Mouse (Mus musculus): ENCODE measurements at regions not wholly inside any gene's neighbourhood (a gene's known extent, or its start where the extent isn't known, plus 50 kb on each side); places are given as distances from the start of the nearest gene placed in this dataset.
"Not testable (repeated sequence)": the region's sequence is repeated elsewhere in the genome, so short reads cannot be mapped to it uniquely, and the experiment has no call there.

DNA sequence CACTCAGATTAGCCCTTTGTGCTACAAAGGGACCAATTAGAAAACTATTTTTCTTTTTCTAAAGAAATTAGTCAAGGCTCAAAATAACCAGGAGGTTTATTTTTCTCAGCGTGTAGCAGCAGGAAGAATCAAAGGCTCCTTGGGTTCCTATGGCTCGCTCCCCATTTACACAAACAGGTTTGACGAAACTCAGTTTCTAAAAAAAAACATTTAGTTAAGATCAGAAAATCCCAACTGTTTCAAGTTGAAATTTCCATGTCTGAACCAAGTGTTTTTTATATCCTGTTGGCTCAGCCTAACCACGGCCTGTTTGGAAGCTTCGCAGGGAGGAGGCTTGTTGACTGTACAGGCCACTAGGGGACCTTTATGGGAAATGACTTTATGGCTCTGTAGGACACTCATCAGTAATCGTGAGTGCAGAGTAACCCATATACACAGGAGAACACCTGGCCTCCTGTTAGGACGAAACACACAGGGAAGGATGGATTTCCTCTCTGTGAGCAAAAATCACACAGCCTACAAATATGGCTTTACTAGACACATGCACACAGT, 215.6 kb upstream of the Sesn3 start:
- H3K9ac ChIP-seq (replicated peaks; ENCODE audit: low read depth) = no peak overlapping the region
- no peak for TF ChIP-seq EP300 (IDR thresholded peaks at IDR 0.05)
- TF ChIP-seq CTCF (IDR thresholded peaks at IDR 0.05) = peak; percentile 25
- ATAC-seq (no peak), DNase-seq (ENCODE audit: low spot score) (peak; percentile 23)
- H3K4me1 ChIP-seq (ENCODE audit: insufficient read depth, low read depth, low read length) = no peaks in the 10 kb centered on the region
- H3K36me3 ChIP-seq (ENCODE audit: insufficient read depth, low read length) = no peaks in the 10 kb centered on the region
- H3K27ac ChIP-seq (ENCODE audit: low read length) = no peak overlapping the region
- no peaks in the 10 kb centered on the region for H3K27me3 ChIP-seq (replicated peaks; ENCODE audit: insufficient read depth, low read length)
- no peak overlapping the region for H3K4me3 ChIP-seq (ENCODE audit: low read depth, low read length)
- no peaks in the 10 kb centered on the region for H3K9me3 ChIP-seq (ENCODE audit: low read length)
- no peak overlapping the region for H3K4me2 ChIP-seq (replicated peaks; ENCODE audit: low read depth, low read length)
- 58% methylated on average over 7 of the region's 7 CpGs for WGBS

DNA sequence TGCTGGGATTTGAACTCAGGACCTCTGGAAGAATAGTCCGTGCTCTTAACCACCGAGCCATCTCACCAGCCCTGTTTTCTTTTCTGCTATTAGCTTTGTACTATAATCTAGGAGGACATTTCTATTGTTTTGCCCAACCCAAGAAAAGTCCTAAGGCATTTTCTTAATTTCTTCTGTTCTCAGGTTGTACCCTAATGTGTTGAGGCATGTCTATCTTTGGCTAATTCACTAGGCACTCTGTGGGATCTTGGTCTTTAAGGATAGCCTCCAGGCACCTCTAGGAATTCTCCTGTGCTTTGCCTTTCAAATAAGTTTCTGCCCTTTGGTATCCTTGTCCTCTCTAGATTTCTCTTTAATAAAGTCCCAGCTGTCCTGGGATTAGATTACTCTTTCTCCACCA, 214.6 kb upstream of the Sesn3 start:
- WGBS = 100% methylated on average over 2 of the region's 2 CpGs
- DNase-seq (ENCODE audit: low spot score) (no peak), ATAC-seq (no peak)
- no peak overlapping the region for H3K9ac ChIP-seq (replicated peaks; ENCODE audit: low read depth)
- H3K36me3 ChIP-seq (ENCODE audit: insufficient read depth, low read length) = no peaks in the 10 kb centered on the region
- H3K27me3 ChIP-seq (replicated peaks; ENCODE audit: insufficient read depth, low read length) = no peaks in the 10 kb centered on the region
- no peak for TF ChIP-seq CTCF (IDR thresholded peaks at IDR 0.05)
- no peak for TF ChIP-seq EP300 (IDR thresholded peaks at IDR 0.05)
- H3K4me1 ChIP-seq (ENCODE audit: insufficient read depth, low read depth, low read length) = no peaks in the 10 kb centered on the region
- no peak overlapping the region for H3K4me3 ChIP-seq (ENCODE audit: low read depth, low read length)
- no peak overlapping the region for H3K27ac ChIP-seq (ENCODE audit: low read length)
- H3K9me3 ChIP-seq (ENCODE audit: low read length) = no peaks in the 10 kb centered on the region
- H3K4me2 ChIP-seq (replicated peaks; ENCODE audit: low read depth, low read length) = no peak overlapping the region

DNA sequence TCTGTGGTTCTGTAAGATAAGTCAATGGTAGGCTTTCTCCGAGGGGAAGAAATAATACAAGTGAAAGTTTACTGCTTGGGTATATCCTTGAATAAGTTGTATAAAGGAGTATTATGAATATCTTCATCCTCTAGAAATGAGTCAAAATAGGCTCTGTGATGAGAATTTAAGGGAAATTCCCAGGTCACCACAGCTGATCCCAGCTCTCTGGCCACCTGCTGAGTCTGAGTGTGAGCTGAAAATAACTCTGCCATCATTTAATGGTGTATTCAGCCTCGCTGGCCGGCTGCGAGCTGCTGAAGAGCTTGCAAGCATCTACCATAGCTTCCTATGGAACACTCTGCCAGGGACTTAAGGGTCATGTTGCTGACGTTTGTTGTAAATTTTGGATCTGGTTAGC, 213.5 kb upstream of the Sesn3 start:
- no peaks in the 10 kb centered on the region for H3K9me3 ChIP-seq (ENCODE audit: low read length)
- no peaks in the 10 kb centered on the region for H3K36me3 ChIP-seq (ENCODE audit: insufficient read depth, low read length)
- no peak overlapping the region for H3K4me2 ChIP-seq (replicated peaks; ENCODE audit: low read depth, low read length)
- DNase-seq (ENCODE audit: low spot score) (no peak), ATAC-seq (no peak)
- no peak overlapping the region for H3K27ac ChIP-seq (ENCODE audit: low read length)
- H3K4me1 ChIP-seq (ENCODE audit: insufficient read depth, low read depth, low read length) = no peaks in the 10 kb centered on the region
- no peaks in the 10 kb centered on the region for H3K27me3 ChIP-seq (replicated peaks; ENCODE audit: insufficient read depth, low read length)
- H3K9ac ChIP-seq (replicated peaks; ENCODE audit: low read depth) = no peak overlapping the region
- 77% methylated on average over 5 of the region's 5 CpGs for WGBS
- H3K4me3 ChIP-seq (ENCODE audit: low read depth, low read length) = no peak overlapping the region
- TF ChIP-seq EP300 (IDR thresholded peaks at IDR 0.05) (no peak), CTCF (IDR thresholded peaks at IDR 0.05) (no peak)

DNA sequence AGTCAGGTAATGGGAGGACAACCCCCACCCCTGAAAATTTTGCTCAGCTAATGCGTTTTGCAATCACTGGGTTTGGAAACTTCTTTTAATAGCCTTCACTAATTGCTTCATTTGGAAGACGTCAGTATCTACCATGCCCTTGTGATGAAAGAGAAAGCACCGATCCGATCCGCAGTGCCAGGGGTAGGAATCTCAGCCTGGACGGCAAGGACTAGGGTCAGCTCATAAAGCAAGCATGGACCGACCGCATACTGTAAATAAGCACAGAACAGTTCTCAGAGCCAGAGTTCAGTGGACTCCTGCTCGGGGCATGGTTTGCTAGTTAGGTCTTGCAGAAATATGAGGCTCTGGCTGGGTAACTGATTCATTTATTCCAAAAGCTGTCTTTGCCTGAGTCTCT, 213.0 kb upstream of the Sesn3 start:
- Histone ChIP-seq H3K4me2 (replicated peaks; ENCODE audit: low read depth, low read length) (no peak overlapping the region), H3K4me3 (ENCODE audit: low read depth, low read length) (no peak overlapping the region), H3K9ac (replicated peaks; ENCODE audit: low read depth) (no peak overlapping the region), H3K27me3 (replicated peaks; ENCODE audit: insufficient read depth, low read length) (no peaks in the 10 kb centered on the region), H3K4me1 (ENCODE audit: insufficient read depth, low read depth, low read length) (no peaks in the 10 kb centered on the region), H3K9me3 (ENCODE audit: low read length) (no peaks in the 10 kb centered on the region), H3K27ac (ENCODE audit: low read length) (no peak overlapping the region), H3K36me3 (ENCODE audit: insufficient read depth, low read length) (no peaks in the 10 kb centered on the region)
- ATAC-seq (no peak), DNase-seq (ENCODE audit: low spot score) (no peak)
- TF ChIP-seq CTCF (IDR thresholded peaks at IDR 0.05) (no peak), EP300 (IDR thresholded peaks at IDR 0.05) (no peak)
- 70% methylated on average over 9 of the region's 9 CpGs for WGBS

DNA sequence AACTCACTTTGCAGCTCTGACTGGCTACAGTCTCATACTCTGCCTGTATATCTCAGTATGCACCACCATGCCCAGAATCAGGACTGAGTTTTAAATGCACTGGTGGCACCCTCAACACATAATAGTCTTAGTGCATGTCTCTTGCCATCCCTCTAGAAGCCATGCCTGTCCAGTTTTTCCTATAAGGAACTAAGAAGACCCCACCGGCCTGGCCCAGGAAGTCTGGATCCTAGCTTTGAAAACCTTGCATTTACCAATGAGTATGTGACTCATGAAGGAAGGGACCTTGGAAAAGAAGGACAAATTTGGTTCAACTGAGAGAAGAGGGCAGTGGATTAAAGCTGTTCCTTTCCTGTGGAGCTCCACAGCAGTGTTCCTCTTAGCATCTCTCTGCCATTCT, 212.2 kb upstream of the Sesn3 start:
- TF ChIP-seq CTCF (IDR thresholded peaks at IDR 0.05) (no peak), EP300 (IDR thresholded peaks at IDR 0.05) (no peak)
- no peaks in the 10 kb centered on the region for H3K27me3 ChIP-seq (replicated peaks; ENCODE audit: insufficient read depth, low read length)
- no peaks in the 10 kb centered on the region for H3K36me3 ChIP-seq (ENCODE audit: insufficient read depth, low read length)
- H3K9me3 ChIP-seq (ENCODE audit: low read length) = no peaks in the 10 kb centered on the region
- H3K4me3 ChIP-seq (ENCODE audit: low read depth, low read length) = no peak overlapping the region
- WGBS = 96% methylated on average over 1 of the region's 1 CpGs
- DNase-seq (ENCODE audit: low spot score) (no peak), ATAC-seq (no peak)
- no peaks in the 10 kb centered on the region for H3K4me1 ChIP-seq (ENCODE audit: insufficient read depth, low read depth, low read length)
- H3K4me2 ChIP-seq (replicated peaks; ENCODE audit: low read depth, low read length) = no peak overlapping the region
- no peak overlapping the region for H3K27ac ChIP-seq (ENCODE audit: low read length)
- no peak overlapping the region for H3K9ac ChIP-seq (replicated peaks; ENCODE audit: low read depth)

DNA sequence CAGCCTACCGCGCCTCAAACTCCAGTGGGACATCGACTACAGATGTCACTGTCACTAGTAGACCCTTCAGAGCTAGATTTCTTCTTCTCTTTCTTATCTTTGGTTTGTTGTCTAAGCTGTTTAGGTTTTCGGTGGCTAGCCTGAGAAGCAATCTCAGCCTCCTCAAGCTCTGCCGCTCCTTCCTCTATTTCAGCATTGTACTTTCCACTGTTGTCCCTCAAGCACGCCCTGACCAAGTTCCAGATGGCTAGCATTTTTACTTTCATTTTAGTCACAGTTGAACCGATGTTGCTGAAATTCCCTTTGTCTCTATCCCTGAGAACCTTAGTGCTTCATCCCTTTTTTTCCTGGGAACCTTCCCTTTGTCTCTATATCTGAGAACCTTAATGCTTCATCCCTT, 208.1 kb upstream of the Sesn3 start:
- H3K36me3 ChIP-seq (ENCODE audit: insufficient read depth, low read length); H3K4me3 ChIP-seq (ENCODE audit: low read depth, low read length); ATAC-seq; H3K27ac ChIP-seq (ENCODE audit: low read length); H3K4me2 ChIP-seq (replicated peaks; ENCODE audit: low read depth, low read length); H3K27me3 ChIP-seq (replicated peaks; ENCODE audit: insufficient read depth, low read length); H3K9ac ChIP-seq (replicated peaks; ENCODE audit: low read depth); H3K9me3 ChIP-seq (ENCODE audit: low read length); DNase-seq (ENCODE audit: low spot score); H3K4me1 ChIP-seq (ENCODE audit: insufficient read depth, low read depth, low read length): not testable (repeated sequence)
- WGBS = 93% methylated on average over 7 of the region's 7 CpGs

DNA sequence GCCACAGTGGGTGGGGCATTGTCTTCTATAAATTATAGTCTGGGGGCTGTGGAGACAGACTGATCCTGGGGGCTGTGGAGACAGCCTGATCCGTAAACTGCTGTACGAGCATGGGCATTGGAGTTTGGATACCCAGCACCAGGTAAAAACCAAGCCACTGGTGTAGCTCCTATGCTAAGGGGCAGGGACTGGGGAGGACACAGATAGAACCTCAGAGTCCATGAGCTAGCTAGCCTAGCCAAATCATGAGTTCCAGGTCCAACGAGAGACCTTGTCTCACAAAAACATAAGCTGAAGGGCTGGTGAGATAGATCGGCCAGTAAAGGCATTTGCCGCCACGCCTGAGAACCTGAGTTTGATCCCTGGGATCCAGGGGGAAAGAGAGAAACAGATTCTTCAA, 205.8 kb upstream of the Sesn3 start:
- WGBS = 91% methylated on average over 6 of the region's 6 CpGs
- no peaks in the 10 kb centered on the region for H3K27me3 ChIP-seq (replicated peaks; ENCODE audit: insufficient read depth, low read length)
- TF ChIP-seq EP300 (IDR thresholded peaks at IDR 0.05) (no peak), CTCF (IDR thresholded peaks at IDR 0.05) (no peak)
- H3K9ac ChIP-seq (replicated peaks; ENCODE audit: low read depth) = no peak overlapping the region
- no peak overlapping the region for H3K4me3 ChIP-seq (ENCODE audit: low read depth, low read length)
- H3K27ac ChIP-seq (ENCODE audit: low read length) = no peak overlapping the region
- H3K9me3 ChIP-seq (ENCODE audit: low read length) = no peaks in the 10 kb centered on the region
- no peak for DNase-seq (ENCODE audit: low spot score)
- no peak overlapping the region for H3K4me2 ChIP-seq (replicated peaks; ENCODE audit: low read depth, low read length)
- H3K36me3 ChIP-seq (ENCODE audit: insufficient read depth, low read length) = no peaks in the 10 kb centered on the region
- no peaks in the 10 kb centered on the region for H3K4me1 ChIP-seq (ENCODE audit: insufficient read depth, low read depth, low read length)
- no peak for ATAC-seq
